Mouse (Mus musculus): ENCODE data around the gene Wnt2.

DNA sequence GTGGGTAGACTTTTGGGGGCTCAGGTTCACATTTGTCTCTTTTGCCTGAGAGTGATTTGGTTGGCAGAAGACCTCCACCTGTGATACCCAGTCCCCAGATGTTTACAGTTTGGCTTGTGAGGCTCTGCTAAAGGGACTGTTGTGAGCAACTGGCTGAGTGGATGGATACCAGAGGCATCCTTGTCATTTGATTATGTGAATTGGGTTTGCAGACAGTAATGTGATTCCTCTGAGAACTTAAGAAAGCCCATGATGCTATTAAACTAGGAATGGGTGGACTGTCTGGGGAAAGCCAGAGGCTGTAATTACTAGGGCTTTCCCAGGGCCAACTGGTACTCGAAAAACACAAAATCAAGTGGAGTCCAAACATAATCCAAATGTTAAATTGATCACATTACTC, 51.0 kb downstream of the Wnt2 start:
- no peak for TF ChIP-seq POLR2A (IDR thresholded peaks at IDR 0.05; ENCODE audit: extremely low read depth, insufficient read depth, low read length)
- TF ChIP-seq CTCF (IDR thresholded peaks at IDR 0.05; ENCODE audit: extremely low read depth, insufficient read depth, low read length), result no peak

Data from cortical plate, adult 2 months (tissue).